Mouse (Mus musculus) lung, adult 2 months (tissue): ENCODE results near the gene Trpm4.

Experiments used
- CTCF ChIP-seq: fragments of 200-500 bp; IDR thresholded peaks from 2 replicates; pipeline ENCODE4 v1.5.1; 2011; ENCODE audit warnings: mild to moderate bottlenecking, low read length, control low read depth; ENCODE audit not compliant: insufficient read depth
- POLR2A ChIP-seq: fragments of 200-500 bp; IDR thresholded peaks from 2 replicates; pipeline ENCODE4 v1.6.1; 2011; ENCODE audit warnings: low read depth, mild to moderate bottlenecking, control low read depth, low read length, borderline replicate concordance; ENCODE audit errors: extremely low read depth

DNA sequence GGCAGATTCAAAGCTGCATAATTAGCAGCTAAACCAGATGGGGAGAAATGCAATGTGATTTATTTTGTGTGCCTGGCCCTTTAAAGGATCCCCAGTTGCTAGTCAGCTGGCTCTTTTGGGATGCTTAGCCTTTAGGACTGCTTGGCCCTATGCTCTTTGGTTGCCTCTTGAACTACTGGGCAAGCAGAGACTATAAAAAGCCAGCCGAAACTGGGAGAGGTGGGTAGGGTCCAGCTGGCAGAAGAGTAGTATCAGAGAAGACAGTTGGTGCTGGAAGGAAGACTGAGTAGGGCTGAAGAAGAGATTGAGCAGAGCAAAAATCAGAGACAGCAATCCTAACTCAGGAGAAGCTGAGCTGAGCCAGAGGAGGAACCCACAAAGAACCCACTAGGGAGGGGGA, 37.0 kb downstream of the Trpm4 start:
- no peak for TF ChIP-seq CTCF
- no peak for TF ChIP-seq POLR2A
